Mouse (Mus musculus) stomach, postnatal 0 days (tissue): ENCODE data around the gene Arid1a.

Source experiments
- CTCF ChIP-seq: IDR thresholded peaks from 2 replicates; pipeline ENCODE4 v1.5.1; 2016; ENCODE audit warnings: antibody characterized with exemption, low read depth, mild to moderate bottlenecking, moderate library complexity
- EP300 ChIP-seq: optimal IDR thresholded peaks from 2 replicates; pipeline ENCODE3; 2016; ENCODE audit warnings: antibody characterized with exemption

DNA sequence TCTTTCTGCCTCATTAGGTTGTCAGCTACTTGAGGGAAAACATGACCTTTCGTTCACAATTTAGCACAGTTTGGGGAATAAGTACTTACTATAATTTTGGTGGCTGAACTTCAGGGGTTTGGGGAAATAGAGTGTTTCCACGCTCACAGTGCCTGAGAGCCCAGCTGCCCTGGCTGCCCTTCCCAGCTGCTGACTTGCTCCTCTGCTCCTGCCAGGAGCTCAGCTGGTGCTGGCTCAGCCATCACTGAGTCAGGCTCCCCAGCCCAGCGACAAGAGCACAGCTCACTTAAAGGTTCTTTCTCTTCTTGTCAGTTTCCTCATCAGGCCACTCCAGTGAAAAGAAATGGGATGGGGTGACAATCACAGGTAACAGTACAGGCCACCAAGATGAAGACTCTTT, 88.0 kb downstream of the Arid1a start:
- TF ChIP-seq CTCF (no peak), EP300 (no peak)
